Mouse (Mus musculus) liver, embryonic 14.5 days (tissue): ENCODE results near the gene Rapgef4.

Experiments used
- CTCF ChIP-seq: IDR thresholded peaks from 2 replicates; pipeline ENCODE4 v1.5.1; 2016; ENCODE audit warnings: antibody characterized with exemption, low read depth, control low read depth
- EP300 ChIP-seq: IDR thresholded peaks from 2 replicates; pipeline ENCODE4 v1.6.1; 2016; ENCODE audit warnings: antibody characterized with exemption, low read depth

GRCm38 (mm10) chr2:72239993-72240392 is 259.0 kb downstream of the Rapgef4 start:
- TF ChIP-seq CTCF, result no peak
- no peak for TF ChIP-seq EP300
